Mouse (Mus musculus): Measurements from ENCODE around the gene Ube2u. TPM values are rescaled to one million over a fixed set of nuclear protein-coding genes. Genes with fewer than 3 reads are reported as not detected.

Gene Ube2u
- total RNA-seq, 2 experiments from 2014 or later, result not detected

GRCm38 (mm10) chr4:100503337-100503736 is 24.7 kb downstream of the Ube2u start:
- no peak overlapping the region for H3K4me3 ChIP-seq
- H3K27ac ChIP-seq, result no peak overlapping the region
- intact Hi-C loops (cut with DNase I), result no loop called here
- no peak for DNase-seq (ENCODE audit: extremely low spot score in 1 of 2, low spot score in 2 of 2)
- TF ChIP-seq CTCF (IDR thresholded peaks at IDR 0.05), result no peak

- TF ChIP-seq CTCF (IDR thresholded peaks at IDR 0.05), result no peak
- intact Hi-C loops (cut with DNase I), result no loop called here
- no peak for DNase-seq (ENCODE audit: extremely low spot score in 1 of 2, low spot score in 2 of 2)
- no peak overlapping the region for H3K4me3 ChIP-seq
- no peak overlapping the region for H3K27ac ChIP-seq
Measured at GRCm38 (mm10) chr4:100517646-100518045, 39.0 kb downstream of the Ube2u start.

GRCm38 (mm10) chr4:100522534-100522933 is 43.9 kb downstream of the Ube2u start:
- TF ChIP-seq CTCF (IDR thresholded peaks at IDR 0.05), result no peak
- intact Hi-C loops (cut with DNase I), result no loop called here
- H3K27ac ChIP-seq, result no peak overlapping the region

GRCm38 (mm10) chr4:100524741-100525140 is 46.1 kb downstream of the Ube2u start:
- H3K4me3 ChIP-seq, result no peak overlapping the region
- no peak for TF ChIP-seq CTCF (IDR thresholded peaks at IDR 0.05)
- intact Hi-C loops (cut with DNase I), result no loop called here
- no peak for DNase-seq (ENCODE audit: extremely low spot score in 1 of 2, low spot score in 2 of 2)
- no peak overlapping the region for H3K27ac ChIP-seq

More at GRCm38 (mm10) chr4:100522534-100522933, 43.9 kb downstream of the Ube2u start:
- DNase-seq (ENCODE audit: extremely low spot score in 1 of 2, low spot score in 2 of 2), result no peak
- H3K4me3 ChIP-seq, result no peak overlapping the region

GRCm38 (mm10) chr4:100526296-100526695 is 47.6 kb downstream of the Ube2u start:
- TF ChIP-seq CTCF (IDR thresholded peaks at IDR 0.05), result no peak
- no peak for DNase-seq (ENCODE audit: extremely low spot score in 1 of 2, low spot score in 2 of 2)
- Histone ChIP-seq H3K4me3 (no peak overlapping the region), H3K27ac (no peak overlapping the region)
- intact Hi-C loops (cut with DNase I), result no loop called here

- no peak for DNase-seq (ENCODE audit: extremely low spot score in 1 of 2, low spot score in 2 of 2)
- TF ChIP-seq CTCF (IDR thresholded peaks at IDR 0.05), result no peak
- Histone ChIP-seq H3K27ac (no peak overlapping the region), H3K4me3 (no peak overlapping the region)
- intact Hi-C loops (cut with DNase I), result no loop called here
Measured at GRCm38 (mm10) chr4:100527086-100527485, 48.4 kb downstream of the Ube2u start.

- H3K27ac ChIP-seq, result no peak overlapping the region
- DNase-seq (ENCODE audit: extremely low spot score in 1 of 2, low spot score in 2 of 2), result no peak
- TF ChIP-seq CTCF (IDR thresholded peaks at IDR 0.05), result no peak
- intact Hi-C loops (cut with DNase I), result no loop called here
- H3K4me3 ChIP-seq, result no peak overlapping the region
Measured at GRCm38 (mm10) chr4:100527554-100528001, 48.9 kb downstream of the Ube2u start.

- no peak for DNase-seq (ENCODE audit: extremely low spot score in 1 of 2, low spot score in 2 of 2)
- no peak overlapping the region for H3K27ac ChIP-seq
- TF ChIP-seq CTCF (IDR thresholded peaks at IDR 0.05), result peak; percentile 50
- intact Hi-C loops (cut with DNase I), result loop anchor here (10.0 kb wide), 1 partner anchor 319 kb away; no protein-coding TSS in a partner anchor
- H3K4me3 ChIP-seq, result no peak overlapping the region
Measured at GRCm38 (mm10) chr4:100533607-100534006, 55.0 kb downstream of the Ube2u start.

- TF ChIP-seq CTCF (IDR thresholded peaks at IDR 0.05), result no peak
- Histone ChIP-seq H3K4me3 (no peak overlapping the region), H3K27ac (no peak overlapping the region)
- intact Hi-C loops (cut with DNase I), result loop anchor here (5.0 to 10.0 kb wide), 3 partner anchors 128 to 438 kb away; partner anchors contain the start of gene Ror1
- no peak for DNase-seq (ENCODE audit: extremely low spot score in 1 of 2, low spot score in 2 of 2)
Measured at GRCm38 (mm10) chr4:100534946-100535345, 56.3 kb downstream of the Ube2u start.

- H3K4me3 ChIP-seq, result no peak overlapping the region
- H3K27ac ChIP-seq, result no peak overlapping the region
- intact Hi-C loops (cut with DNase I), result loop anchor here (1.0 to 10.0 kb wide), 5 partner anchors 131 to 591 kb away; partner anchors contain the start of gene Ror1
- TF ChIP-seq CTCF (IDR thresholded peaks at IDR 0.05), result peak; percentile 89
- peak; percentile 17 to 40 for DNase-seq (ENCODE audit: extremely low spot score in 1 of 2, low spot score in 2 of 2)
Measured at GRCm38 (mm10) chr4:100537898-100538297, 59.2 kb downstream of the Ube2u start.

- Histone ChIP-seq H3K4me3 (no peak overlapping the region), H3K27ac (no peak overlapping the region)
- no peak for DNase-seq (ENCODE audit: extremely low spot score in 1 of 2, low spot score in 2 of 2)
- no peak for TF ChIP-seq CTCF (IDR thresholded peaks at IDR 0.05)
- intact Hi-C loops (cut with DNase I), result loop anchor here (5.0 to 10.0 kb wide), 3 partner anchors 132 to 442 kb away; partner anchors contain the start of gene Ror1
Measured at GRCm38 (mm10) chr4:100539483-100539882, 60.8 kb downstream of the Ube2u start.

GRCm38 (mm10) chr4:100547905-100548304 is 69.3 kb downstream of the Ube2u start:
- H3K4me3 ChIP-seq, result no peak overlapping the region
- intact Hi-C loops (cut with DNase I), result no loop called here
- no peak for TF ChIP-seq CTCF (IDR thresholded peaks at IDR 0.05)
- no peak overlapping the region for H3K27ac ChIP-seq
- DNase-seq (ENCODE audit: extremely low spot score in 1 of 2, low spot score in 2 of 2), result no peak

- intact Hi-C loops (cut with DNase I), result no loop called here
- Histone ChIP-seq H3K4me3 (no peak overlapping the region), H3K27ac (no peak overlapping the region)
- TF ChIP-seq CTCF (IDR thresholded peaks at IDR 0.05), result no peak
- no peak for DNase-seq (ENCODE audit: extremely low spot score in 1 of 2, low spot score in 2 of 2)
Measured at GRCm38 (mm10) chr4:100553296-100553695, 74.6 kb downstream of the Ube2u start.

Data from left cerebral cortex, adult 2 months (tissue).